Comparison of ENCODE assay signal across 14 mouse cellular contexts in the genomic region with DNA sequence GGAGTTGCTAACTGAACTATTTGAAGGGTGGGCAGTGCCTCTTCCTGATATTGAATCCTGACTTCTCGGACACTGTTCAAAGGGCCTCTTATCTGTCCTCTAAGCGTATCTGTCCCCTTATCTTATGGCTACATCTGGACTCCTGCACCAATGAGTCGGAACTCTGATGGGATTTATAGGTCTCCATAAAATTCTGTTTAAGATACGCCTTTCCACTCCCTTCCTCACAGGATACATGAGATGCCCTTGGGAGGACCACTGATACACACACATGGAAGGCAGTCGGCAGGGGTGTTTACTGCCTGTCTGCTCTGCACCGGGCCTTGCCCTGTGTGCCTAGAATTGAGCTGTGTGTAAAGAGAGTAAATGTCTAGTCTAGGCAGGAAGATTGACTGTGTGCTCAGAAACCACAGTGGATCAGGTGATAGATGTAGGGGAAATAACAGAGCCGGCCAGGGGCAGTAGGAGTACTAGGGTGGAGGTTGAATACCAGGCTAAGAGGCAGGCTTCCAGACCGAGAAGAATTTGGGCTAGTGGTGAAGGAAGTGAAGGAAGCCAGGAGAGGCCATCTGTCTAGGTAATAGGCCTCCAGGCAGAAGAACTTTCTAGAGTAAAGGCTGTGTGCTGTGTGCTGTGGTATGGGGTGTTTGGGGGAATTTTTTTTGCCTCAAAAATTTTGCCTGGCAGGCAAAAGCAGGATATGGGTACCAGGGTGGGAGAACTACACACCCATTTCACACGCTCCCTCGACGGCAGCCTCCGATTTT. TPM values are rescaled to one million over a fixed set of nuclear protein-coding genes. Genes with fewer than 3 reads are reported as not detected.
DNase-seq lines count a peak whose midpoint lies in the region; ATAC-seq lines count a peak whose summit lies in the region.
"Had no signal": no experiment of that assay in that cellular context is flagged by ENCODE, and none has a peak within 500 bp of the region (broad histone marks: within the 10 kb centered on the region; RNA-seq: fewer than 3 reads in every experiment).

No protein-coding gene starts in this region.

- intact Hi-C loops in heart, postnatal 36 days (cut with DNase I), result no loop called here
- intact Hi-C loops in left cerebral cortex, postnatal 10 days (cut with DNase I), result no loop called here

- H3K4me3 ChIP-seq in heart, embryonic 16.5 days (ENCODE audit: low read length), result no peak overlapping the region
- H3K4me3 ChIP-seq in brown adipose tissue, adult 24 weeks (ENCODE audit: insufficient read depth, low read depth, low read length), result no peak overlapping the region
- H3K4me3 ChIP-seq: erythroblast, embryonic 14.5 days had no signal

- H3K27me3 ChIP-seq in heart, embryonic 16.5 days (ENCODE audit: control insufficient read depth, insufficient read depth, low read length), result no peaks in the 10 kb centered on the region

- no peak overlapping the region for H3K4me2 ChIP-seq in heart, embryonic 16.5 days (ENCODE audit: low read depth, low read length)

- 67% methylated on average over 12 of the region's 12 CpGs for WGBS in heart, embryonic 16.5 days
- WGBS in large intestine, adult 2 months, result 39% methylated on average over 12 of the region's 12 CpGs

- H3K27ac ChIP-seq in heart, embryonic 16.5 days (ENCODE audit: low read length), result 0 out of 2 replicates have a peak overlapping the region, but pooled peaks have one; percentile 9
- peak overlapping the region; percentile 69 for H3K27ac ChIP-seq in brown adipose tissue, adult 24 weeks (replicated peaks; ENCODE audit: low read depth, low read length)
- H3K27ac ChIP-seq: macrophage had no signal

- DNase-seq in heart, postnatal 36 days, result no peak
- DNase-seq in 3T3-L1 (ENCODE audit: low read depth, low spot score), result peak; percentile 46
- peak; percentile 1 for DNase-seq in large intestine, adult 2 months (ENCODE audit: low read depth, low spot score)
- DNase-seq in layer of hippocampus, postnatal 14 days (ENCODE audit: low spot score in 2 of 2), result no peak
- DNase-seq in right cerebral cortex, postnatal 25 days, result no peak
- no peak for DNase-seq in left cerebral cortex, postnatal 10 days (ENCODE audit: extremely low spot score in 1 of 2, low spot score in 2 of 2)
- DNase-seq: cerebellum, adult 9-11 months; gastrocnemius, postnatal 25 days; thymus, postnatal 14 days had no signal

- H3K36me3 ChIP-seq in heart, embryonic 16.5 days (ENCODE audit: control insufficient read depth, insufficient read depth), result no peaks in the 10 kb centered on the region

- no peaks in the 10 kb centered on the region for H3K9me3 ChIP-seq in heart, embryonic 16.5 days (replicated peaks; ENCODE audit: control insufficient read depth, low read length)

- no peak overlapping the region for H3K9ac ChIP-seq in heart, embryonic 16.5 days (ENCODE audit: low read length)

- peaks cover under 1% of the 10 kb centered on the region; the same call in 1 of the 2 replicates for H3K4me1 ChIP-seq in heart, embryonic 16.5 days (ENCODE audit: control insufficient read depth, insufficient read depth, low read length)
- H3K4me1 ChIP-seq in brown adipose tissue, adult 24 weeks (ENCODE audit: control insufficient read depth, insufficient read depth, insufficient read length, low read length), result peaks cover 12% of the 10 kb centered on the region

- 0 out of 2 replicates have a peak, but pooled peaks have one; percentile 12 for ATAC-seq in heart, embryonic 16.5 days (replicated peaks; ENCODE audit: extremely low read depth, insufficient read depth, low FRiP score)

RNA-seq across cellular contexts. Expression of a gene that starts 4.9 kb away (rescaled TPM):
- polyA plus RNA-seq in heart, embryonic 16.5 days (2015; fragmentation: Nextera tagmentation; extraction: Ambion mirVana), result 6.5 and 7.2 TPM in 2 replicates
- total RNA-seq in heart, postnatal 36 days (2021), result under 1 TPM in 1 of 2 experiments, not detected in 1; 0.27 TPM
- not detected in 2 replicates for polyA plus RNA-seq in brown adipose tissue, adult 24 weeks (2012; ENCODE audit: insufficient read depth, insufficient read length, missing spikeins)
- polyA plus RNA-seq in large intestine, adult 2 months (2012; rRNA removed), result 0.42 and 0.92 TPM in 2 replicates
- not detected for total RNA-seq in layer of hippocampus, postnatal 14 days (2021)
- not detected for total RNA-seq in left cerebral cortex, postnatal 10 days (2021)
- total RNA-seq: gastrocnemius, postnatal 25 days; left cerebral cortex, postnatal 25 days had no signal
- polyA plus RNA-seq: erythroblast, embryonic 14.5 days; macrophage had no signal

RNA-seq across cellular contexts. Expression of a gene that starts 33.1 kb away (rescaled TPM):
- 0.55 and 0.59 TPM in 2 replicates for polyA plus RNA-seq in heart, embryonic 16.5 days (2015; fragmentation: Nextera tagmentation; extraction: Ambion mirVana)
- not detected for total RNA-seq in heart, postnatal 36 days (2021)
- polyA plus RNA-seq in brown adipose tissue, adult 24 weeks (2012; ENCODE audit: insufficient read depth, insufficient read length, missing spikeins), result not detected in 2 replicates
- not detected in 2 replicates for polyA plus RNA-seq in large intestine, adult 2 months (2012; rRNA removed)
- not detected for total RNA-seq in layer of hippocampus, postnatal 14 days (2021)
- not detected for total RNA-seq in left cerebral cortex, postnatal 10 days (2021)
- total RNA-seq: gastrocnemius, postnatal 25 days; left cerebral cortex, postnatal 25 days had no signal
- polyA plus RNA-seq: erythroblast, embryonic 14.5 days; macrophage had no signal

RNA-seq across cellular contexts. Expression of a gene that starts 49.7 kb away (rescaled TPM):
- polyA plus RNA-seq in heart, embryonic 16.5 days (2015; fragmentation: Nextera tagmentation; extraction: Ambion mirVana), result 9.3 and 10.5 TPM in 2 replicates
- 1 to 10 TPM; 2.5 to 2.7 TPM for total RNA-seq in heart, postnatal 36 days (2021)
- 1.4 and 4.8 TPM in 2 replicates for polyA plus RNA-seq in brown adipose tissue, adult 24 weeks (2012; ENCODE audit: insufficient read depth, insufficient read length, missing spikeins)
- 2.9 and 3.4 TPM in 2 replicates for polyA plus RNA-seq in large intestine, adult 2 months (2012; rRNA removed)
- total RNA-seq in layer of hippocampus, postnatal 14 days (2021), result 1 to 10 TPM; 4.9 to 6.7 TPM
- 1 to 10 TPM; 7.1 to 7.8 TPM for total RNA-seq in left cerebral cortex, postnatal 10 days (2021)

Comparison
In these comparisons a context has a peak if more than half of its experiments do, and no peak if none do; other contexts are left out.
1. DNase-seq: peak in 3T3-L1 (single experiment) and large intestine, adult 2 months (single experiment); none in heart, postnatal 36 days (0 of 2), layer of hippocampus, postnatal 14 days (0 of 2), right cerebral cortex, postnatal 25 days (single experiment) and left cerebral cortex, postnatal 10 days (0 of 2).